8 mouse cellular contexts compared by ENCODE assay signal in the genomic region with DNA sequence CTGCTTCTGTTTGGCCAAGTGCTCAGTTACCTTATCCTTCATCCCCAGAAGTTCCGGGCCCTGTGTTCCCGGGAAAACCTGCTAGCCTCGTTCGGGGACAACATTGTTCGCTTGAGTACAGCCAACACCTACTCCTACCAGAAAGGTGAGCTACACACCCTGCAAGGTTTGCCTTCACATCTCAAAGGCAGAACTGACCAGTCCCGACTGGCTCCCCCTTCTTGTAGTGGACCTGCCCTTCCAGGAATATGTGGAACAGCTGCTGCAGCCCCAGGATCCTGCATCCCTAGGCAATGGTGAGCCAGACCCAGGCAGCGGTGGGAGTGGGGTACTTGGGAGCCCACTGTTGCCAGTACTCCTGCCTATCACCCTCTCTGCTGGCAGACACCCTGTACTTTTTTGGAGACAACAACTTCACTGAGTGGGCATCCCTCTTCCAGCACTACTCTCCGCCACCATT. TPM values are rescaled to one million over a fixed set of nuclear protein-coding genes. Genes with fewer than 3 reads are reported as not detected.
DNase-seq lines count a peak whose midpoint lies in the region; ATAC-seq and TF ChIP-seq lines count a peak whose summit lies in the region.

No protein-coding gene starts in this region.

- peak overlapping the region; percentile 75 for H3K9ac ChIP-seq in kidney, embryonic 16.5 days (replicated peaks; ENCODE audit: low read length)
- H3K9ac ChIP-seq in embryonic facial prominence, embryonic 13.5 days: peak overlapping the region; percentile 81
- peak overlapping the region; percentile 68 for H3K9ac ChIP-seq in intestine, embryonic 14.5 days (ENCODE audit: low read length)

- H3ac ChIP-seq in myocyte (ENCODE audit: control insufficient read depth, insufficient read length): peak overlapping the region; percentile 13

- peak overlapping the region; percentile 58 for H3K4me3 ChIP-seq in kidney, embryonic 16.5 days (ENCODE audit: low read length)
- peak overlapping the region; percentile 60 for H3K4me3 ChIP-seq in embryonic facial prominence, embryonic 13.5 days
- H3K4me3 ChIP-seq in intestine, embryonic 14.5 days (ENCODE audit: low read depth, low read length): peak overlapping the region; percentile 69
- H3K4me3 ChIP-seq in myocyte: peak overlapping the region; percentile 32

- WGBS in kidney, embryonic 16.5 days: 33% methylated on average over 8 of the region's 8 CpGs
- 39% methylated on average over 8 of the region's 8 CpGs for WGBS in embryonic facial prominence, embryonic 13.5 days
- 38% methylated on average over 8 of the region's 8 CpGs for WGBS in intestine, embryonic 14.5 days

- no peaks in the 10 kb centered on the region for H3K9me3 ChIP-seq in kidney, embryonic 16.5 days (ENCODE audit: low read length)
- H3K9me3 ChIP-seq in embryonic facial prominence, embryonic 13.5 days: no peaks in the 10 kb centered on the region
- no peaks in the 10 kb centered on the region for H3K9me3 ChIP-seq in intestine, embryonic 14.5 days (ENCODE audit: control insufficient read depth, low read length)

- H3K27me3 ChIP-seq in kidney, embryonic 16.5 days (ENCODE audit: insufficient read depth, low read length): no peaks in the 10 kb centered on the region
- no peaks in the 10 kb centered on the region for H3K27me3 ChIP-seq in embryonic facial prominence, embryonic 13.5 days
- no peaks in the 10 kb centered on the region for H3K27me3 ChIP-seq in intestine, embryonic 14.5 days (replicated peaks; ENCODE audit: control insufficient read depth, insufficient read depth, low read length)
- H3K27me3 ChIP-seq in myocyte (ENCODE audit: control insufficient read depth, insufficient read depth, insufficient read length): no peaks in the 10 kb centered on the region

- intact Hi-C loops in left cerebral cortex, postnatal 14 days (cut with DNase I): no loop called here

- H3K79me2 ChIP-seq in myocyte (ENCODE audit: control insufficient read depth, insufficient read depth): peaks cover 35% of the 10 kb centered on the region

- peaks cover 30% of the 10 kb centered on the region for H3K36me3 ChIP-seq in kidney, embryonic 16.5 days (ENCODE audit: insufficient read depth, low read length)
- peaks cover 56% of the 10 kb centered on the region for H3K36me3 ChIP-seq in embryonic facial prominence, embryonic 13.5 days
- H3K36me3 ChIP-seq in intestine, embryonic 14.5 days (ENCODE audit: control insufficient read depth, insufficient read depth, low read length): peaks cover 45% of the 10 kb centered on the region
- H3K36me3 ChIP-seq in myocyte (ENCODE audit: control insufficient read depth, insufficient read depth): no peaks in the 10 kb centered on the region

- H3K4me1 ChIP-seq in kidney, embryonic 16.5 days (ENCODE audit: insufficient read depth, low read length): peaks cover 50% of the 10 kb centered on the region
- peaks cover 67% of the 10 kb centered on the region for H3K4me1 ChIP-seq in embryonic facial prominence, embryonic 13.5 days
- H3K4me1 ChIP-seq in intestine, embryonic 14.5 days (replicated peaks; ENCODE audit: control insufficient read depth, insufficient read depth, low read length): peaks cover 47% of the 10 kb centered on the region

- H3K4me2 ChIP-seq in kidney, embryonic 16.5 days (replicated peaks; ENCODE audit: low read depth, low read length): peak overlapping the region; percentile 64
- peak overlapping the region; percentile 81 for H3K4me2 ChIP-seq in embryonic facial prominence, embryonic 13.5 days
- H3K4me2 ChIP-seq in intestine, embryonic 14.5 days (ENCODE audit: low read length): peak overlapping the region; percentile 85
- peak overlapping the region; percentile 62 for H3K4me2 ChIP-seq in myocyte (ENCODE audit: low read depth)

- no peak for ATAC-seq in kidney, embryonic 16.5 days (ENCODE audit: low FRiP score, low TSS enrichment)
- ATAC-seq in embryonic facial prominence, embryonic 13.5 days (ENCODE audit: insufficient number of reproducible peaks, insufficient read depth, low FRiP score, low TSS enrichment, low read depth): no peak
- no peak for ATAC-seq in intestine, embryonic 14.5 days (replicated peaks; ENCODE audit: low FRiP score, low TSS enrichment, low read depth)

- TF ChIP-seq POLR2A in myocyte (IDR thresholded peaks at IDR 0.05; ENCODE audit: insufficient read length, low read depth): peak; percentile 13

- DNase-seq in kidney, adult 9 months: no peak
- no peak for DNase-seq in intestine, embryonic 14.5 days (ENCODE audit: low spot score)
- no peak for DNase-seq in left cerebral cortex, postnatal 14 days (ENCODE audit: low spot score in 2 of 2)
- no peak for DNase-seq in adrenal gland, adult 8-10 months
- DNase-seq in layer of hippocampus, postnatal 14 days (ENCODE audit: low spot score in 2 of 2): no peak

- peak overlapping the region; percentile 86 for H3K27ac ChIP-seq in kidney, embryonic 16.5 days (ENCODE audit: low read length)
- H3K27ac ChIP-seq in embryonic facial prominence, embryonic 13.5 days: peak overlapping the region; percentile 92
- peak overlapping the region; percentile 82 for H3K27ac ChIP-seq in intestine, embryonic 14.5 days (ENCODE audit: low read depth)

TF ChIP-seq in myocyte, 11 proteins besides CTCF, POLR2A, EP300 and RAD21:
- TF ChIP-seq TCF12 (IDR thresholded peaks at IDR 0.05; ENCODE audit: insufficient read depth, poor library complexity, severe bottlenecking) (no peak), POLR2AphosphoS2 (IDR thresholded peaks at IDR 0.05; ENCODE audit: insufficient read length, low read depth) (peak; percentile 74)

RNA-seq across cellular contexts. Expression of a gene that starts 0.9 kb away (rescaled TPM):
- polyA plus RNA-seq in kidney, embryonic 16.5 days (2015; fragmentation: Nextera tagmentation; extraction: Ambion mirVana): 72.3 and 73.0 TPM in 2 replicates
- 48.3 and 52.8 TPM in 2 replicates for polyA plus RNA-seq in embryonic facial prominence, embryonic 13.5 days (2015; fragmentation: Nextera tagmentation; extraction: Ambion mirVana)
- polyA plus RNA-seq in intestine, embryonic 14.5 days (2014; fragmentation: Nextera tagmentation; extraction: Ambion mirVana): 39.5 and 40.2 TPM in 2 replicates
- 15.5 TPM for polyA plus RNA-seq in myocyte (2012; fragmentation: generic; extraction: Trizol)
- total RNA-seq in left cerebral cortex, postnatal 14 days (2021): 10 to 100 TPM; 59.1 to 59.6 TPM
- 100 to 1,000 TPM; 104 to 137 (median 119) TPM for total RNA-seq in adrenal gland, adult 8-10 months (2022)
- 10 to 100 TPM; 64.3 to 65.0 TPM for total RNA-seq in layer of hippocampus, postnatal 14 days (2021)

RNA-seq across cellular contexts. Expression of a gene that starts 3.6 kb away (rescaled TPM):
- 387 and 393 TPM in 2 replicates for polyA plus RNA-seq in kidney, embryonic 16.5 days (2015; fragmentation: Nextera tagmentation; extraction: Ambion mirVana)
- polyA plus RNA-seq in embryonic facial prominence, embryonic 13.5 days (2015; fragmentation: Nextera tagmentation; extraction: Ambion mirVana): 319 and 353 TPM in 2 replicates
- polyA plus RNA-seq in intestine, embryonic 14.5 days (2014; fragmentation: Nextera tagmentation; extraction: Ambion mirVana): 345 and 350 TPM in 2 replicates
- 196 TPM for polyA plus RNA-seq in myocyte (2012; fragmentation: generic; extraction: Trizol)
- total RNA-seq in left cerebral cortex, postnatal 14 days (2021): 100 to 1,000 TPM; 160 to 166 TPM
- total RNA-seq in adrenal gland, adult 8-10 months (2022): 100 to 1,000 TPM; 184 to 246 (median 214) TPM
- total RNA-seq in layer of hippocampus, postnatal 14 days (2021): 100 to 1,000 TPM; 155 to 157 TPM

RNA-seq across cellular contexts. Expression of a gene that starts 6.2 kb away (rescaled TPM):
- polyA plus RNA-seq in kidney, embryonic 16.5 days (2015; fragmentation: Nextera tagmentation; extraction: Ambion mirVana): 33.1 and 35.3 TPM in 2 replicates
- 26.5 and 30.0 TPM in 2 replicates for polyA plus RNA-seq in embryonic facial prominence, embryonic 13.5 days (2015; fragmentation: Nextera tagmentation; extraction: Ambion mirVana)
- polyA plus RNA-seq in intestine, embryonic 14.5 days (2014; fragmentation: Nextera tagmentation; extraction: Ambion mirVana): 29.4 and 30.8 TPM in 2 replicates
- polyA plus RNA-seq in myocyte (2012; fragmentation: generic; extraction: Trizol): 18.0 TPM
- total RNA-seq in left cerebral cortex, postnatal 14 days (2021): 10 to 100 TPM; 22.3 to 23.3 TPM
- total RNA-seq in adrenal gland, adult 8-10 months (2022): 10 to 100 TPM; 21.9 to 28.0 (median 24.5) TPM
- 10 to 100 TPM; 21.7 to 23.4 TPM for total RNA-seq in layer of hippocampus, postnatal 14 days (2021)

RNA-seq across cellular contexts. Expression of a gene that starts 7.5 kb away (rescaled TPM):
- 3.3 and 4.0 TPM in 2 replicates for polyA plus RNA-seq in kidney, embryonic 16.5 days (2015; fragmentation: Nextera tagmentation; extraction: Ambion mirVana)
- polyA plus RNA-seq in embryonic facial prominence, embryonic 13.5 days (2015; fragmentation: Nextera tagmentation; extraction: Ambion mirVana): 1.4 and 2.7 TPM in 2 replicates
- polyA plus RNA-seq in intestine, embryonic 14.5 days (2014; fragmentation: Nextera tagmentation; extraction: Ambion mirVana): 1.3 and 1.5 TPM in 2 replicates
- polyA plus RNA-seq in myocyte (2012; fragmentation: generic; extraction: Trizol): 0.67 TPM
- total RNA-seq in left cerebral cortex, postnatal 14 days (2021): 10 to 100 TPM; 85.8 to 89.7 TPM
- 10 to 100 TPM; 14.7 to 79.0 (median 33.0) TPM for total RNA-seq in adrenal gland, adult 8-10 months (2022)
- total RNA-seq in layer of hippocampus, postnatal 14 days (2021): 10 to 100 TPM; 84.4 to 97.5 TPM

RNA-seq across cellular contexts. Expression of a gene that starts 12.0 kb away (rescaled TPM):
- 4.0 and 4.3 TPM in 2 replicates for polyA plus RNA-seq in kidney, embryonic 16.5 days (2015; fragmentation: Nextera tagmentation; extraction: Ambion mirVana)
- 1.3 and 2.9 TPM in 2 replicates for polyA plus RNA-seq in embryonic facial prominence, embryonic 13.5 days (2015; fragmentation: Nextera tagmentation; extraction: Ambion mirVana)
- 1.6 and 2.3 TPM in 2 replicates for polyA plus RNA-seq in intestine, embryonic 14.5 days (2014; fragmentation: Nextera tagmentation; extraction: Ambion mirVana)
- polyA plus RNA-seq in myocyte (2012; fragmentation: generic; extraction: Trizol): 0.67 TPM
- total RNA-seq in left cerebral cortex, postnatal 14 days (2021): 10 to 100 TPM; 29.0 to 29.5 TPM
- 10 to 100 TPM in 3 of 4 experiments, 1 to 10 TPM in 1; 7.3 to 36.4 (median 20.8) TPM for total RNA-seq in adrenal gland, adult 8-10 months (2022)
- 10 to 100 TPM; 26.7 to 31.1 TPM for total RNA-seq in layer of hippocampus, postnatal 14 days (2021)
